Mouse (Mus musculus): ENCODE measurements around the gene Olfr317.
A peak's percentile ranks its signal among the peaks of the same experiment; 100 is the strongest.

Olfr317 gene

GRCm38 (mm10) chr11:58738792-58739262 lies at the start of gene Olfr317:
TSS of gene Olfr317 (minus strand) at chr11:58739212.
- peak; percentile 53 for DNase-seq

- DNase-seq, result peak; percentile 75
Measured at GRCm38 (mm10) chr11:58788346-58788745, 49.3 kb upstream of the Olfr317 start.

GRCm38 (mm10) chr11:58787651-58788050 lies 48.6 kb upstream of the Olfr317 start:
- peak; percentile 71 for DNase-seq

GRCm38 (mm10) chr11:58784182-58784581 lies 45.2 kb upstream of the Olfr317 start:
- no peak for DNase-seq

- DNase-seq, result peak; percentile 85
Measured at GRCm38 (mm10) chr11:58782480-58783089, 43.6 kb upstream of the Olfr317 start, which contains the start of gene Olfr314. TSS of gene Olfr314 (plus strand) at chr11:58782952.

- no peak for DNase-seq
Measured at GRCm38 (mm10) chr11:58772888-58773287, 33.9 kb upstream of the Olfr317 start, which contains the start of gene Olfr315. TSS of gene Olfr315 (plus strand) at chr11:58773188.

GRCm38 (mm10) chr11:58752434-58752833 lies 13.4 kb upstream of the Olfr317 start, which contains the start of gene Olfr316:
TSS of gene Olfr316 (plus strand) at chr11:58752734.
- DNase-seq, result no peak

- peak; percentile 27 for DNase-seq
Measured at GRCm38 (mm10) chr11:58751096-58751495, 12.1 kb upstream of the Olfr317 start.

GRCm38 (mm10) chr11:58733372-58733771 lies 5.6 kb downstream of the Olfr317 start:
- peak; percentile 50 for DNase-seq

GRCm38 (mm10) chr11:58727896-58728650 lies 10.9 kb downstream of the Olfr317 start:
- DNase-seq, result peak; percentile 61

GRCm38 (mm10) chr11:58723914-58724313 lies 15.1 kb downstream of the Olfr317 start, which contains the start of gene Olfr318:
TSS of gene Olfr318 (minus strand) at chr11:58724014.
- no peak for DNase-seq

GRCm38 (mm10) chr11:58719701-58720100 lies 19.3 kb downstream of the Olfr317 start:
- DNase-seq, result peak; percentile 73

- DNase-seq, result peak; percentile 66
Measured at GRCm38 (mm10) chr11:58717723-58718122, 21.3 kb downstream of the Olfr317 start.

- peak; percentile 73 for DNase-seq
Measured at GRCm38 (mm10) chr11:58709086-58709485, 29.9 kb downstream of the Olfr317 start.

- peak; percentile 19 for DNase-seq
Measured at GRCm38 (mm10) chr11:58698862-58699261, 40.1 kb downstream of the Olfr317 start, which contains the start of gene Olfr319. TSS of gene Olfr319 (plus strand) at chr11:58699162.
